Mouse (Mus musculus): ENCODE measurements around the gene Lias. TPM values are rescaled to one million over a fixed set of nuclear protein-coding genes. Genes with fewer than 3 reads are reported as not detected.
A peak's percentile ranks its signal among the peaks of the same experiment; 100 is the strongest.

The Lias gene
- polyA plus RNA-seq, 1 experiment, result 8.4 TPM

- Histone ChIP-seq H3K27ac (ENCODE audit: insufficient read depth, low read depth, low read length) (no peak overlapping the region), H3K36me3 (ENCODE audit: control insufficient read depth, insufficient read depth, low read length) (peaks cover 51% of the 10 kb centered on the region), H3K27me3 (ENCODE audit: control insufficient read depth, insufficient read depth, low read length) (no peaks in the 10 kb centered on the region), H3K4me1 (ENCODE audit: control insufficient read depth, insufficient read depth, insufficient read length, low read length) (no peaks in the 10 kb centered on the region), H3K4me3 (ENCODE audit: low read depth, low read length) (no peak overlapping the region)
- 12% methylated on average over 2 of the region's 2 CpGs for WGBS
- TF ChIP-seq POLR2A (IDR thresholded peaks at IDR 0.05; ENCODE audit: low read depth, low read length) (no peak), CTCF (IDR thresholded peaks at IDR 0.05; ENCODE audit: extremely low read depth, insufficient read length, insufficient replicate concordance, low read depth, low read length) (peak; percentile 75; the same call in 1 of the 2 replicates)
Measured at GRCm38 (mm10) chr5:65401251-65401994, 10.1 kb downstream of the Lias start.

GRCm38 (mm10) chr5:65407989-65408388 lies 16.7 kb downstream of the Lias start:
- WGBS, result 92% methylated on average over 12 of the region's 12 CpGs
- peaks cover 37% of the 10 kb centered on the region for H3K36me3 ChIP-seq (ENCODE audit: control insufficient read depth, insufficient read depth, low read length)
- no peak for TF ChIP-seq POLR2A (IDR thresholded peaks at IDR 0.05; ENCODE audit: low read depth, low read length)
- no peak overlapping the region for H3K4me3 ChIP-seq (ENCODE audit: low read depth, low read length)
- H3K4me1 ChIP-seq (ENCODE audit: control insufficient read depth, insufficient read depth, insufficient read length, low read length), result no peaks in the 10 kb centered on the region
- H3K27ac ChIP-seq (ENCODE audit: insufficient read depth, low read depth, low read length), result no peak overlapping the region
- H3K27me3 ChIP-seq (ENCODE audit: control insufficient read depth, insufficient read depth, low read length), result no peaks in the 10 kb centered on the region

- no peak for TF ChIP-seq CTCF (IDR thresholded peaks at IDR 0.05; ENCODE audit: extremely low read depth, insufficient read length, insufficient replicate concordance, low read depth, low read length)
- TF ChIP-seq POLR2A (IDR thresholded peaks at IDR 0.05; ENCODE audit: low read depth, low read length), result no peak
- 73% methylated on average over 26 of the region's 26 CpGs for WGBS
- peaks cover 47% of the 10 kb centered on the region for H3K36me3 ChIP-seq (ENCODE audit: control insufficient read depth, insufficient read depth, low read length)
- H3K27me3 ChIP-seq (ENCODE audit: control insufficient read depth, insufficient read depth, low read length), result no peaks in the 10 kb centered on the region
- no peak overlapping the region for H3K4me3 ChIP-seq (ENCODE audit: low read depth, low read length)
- H3K27ac ChIP-seq (ENCODE audit: insufficient read depth, low read depth, low read length), result peak overlapping the region; percentile 3; the same call in 1 of the 2 replicates
- H3K4me1 ChIP-seq (ENCODE audit: control insufficient read depth, insufficient read depth, insufficient read length, low read length), result peaks cover 8% of the 10 kb centered on the region; the same call in 1 of the 2 replicates
Measured at GRCm38 (mm10) chr5:65415653-65416458, 24.6 kb downstream of the Lias start.

- 88% methylated on average over 10 of the region's 10 CpGs for WGBS
- TF ChIP-seq POLR2A (IDR thresholded peaks at IDR 0.05; ENCODE audit: low read depth, low read length) (no peak), CTCF (IDR thresholded peaks at IDR 0.05; ENCODE audit: extremely low read depth, insufficient read length, insufficient replicate concordance, low read depth, low read length) (no peak)
- H3K27me3 ChIP-seq (ENCODE audit: control insufficient read depth, insufficient read depth, low read length), result no peaks in the 10 kb centered on the region
- H3K36me3 ChIP-seq (ENCODE audit: control insufficient read depth, insufficient read depth, low read length), result peaks cover 55% of the 10 kb centered on the region
- H3K4me3 ChIP-seq (ENCODE audit: low read depth, low read length), result no peak overlapping the region
- H3K27ac ChIP-seq (ENCODE audit: insufficient read depth, low read depth, low read length), result no peak overlapping the region
- H3K4me1 ChIP-seq (ENCODE audit: control insufficient read depth, insufficient read depth, insufficient read length, low read length), result peaks cover 17% of the 10 kb centered on the region; the same call in 1 of the 2 replicates
Measured at GRCm38 (mm10) chr5:65419136-65419535, 27.8 kb downstream of the Lias start.

- H3K36me3 ChIP-seq (ENCODE audit: control insufficient read depth, insufficient read depth, low read length), result peaks cover 50% of the 10 kb centered on the region
Measured at GRCm38 (mm10) chr5:65420822-65421221, 29.5 kb downstream of the Lias start.

GRCm38 (mm10) chr5:65422803-65423202 lies 31.5 kb downstream of the Lias start:
- H3K4me1 ChIP-seq (ENCODE audit: control insufficient read depth, insufficient read depth, insufficient read length, low read length), result peaks cover 32% of the 10 kb centered on the region; the same call in 1 of the 2 replicates
- no peaks in the 10 kb centered on the region for H3K27me3 ChIP-seq (ENCODE audit: control insufficient read depth, insufficient read depth, low read length)
- TF ChIP-seq POLR2A (IDR thresholded peaks at IDR 0.05; ENCODE audit: low read depth, low read length) (no peak), CTCF (IDR thresholded peaks at IDR 0.05; ENCODE audit: extremely low read depth, insufficient read length, insufficient replicate concordance, low read depth, low read length) (no peak)
- WGBS, result 95% methylated on average over 8 of the region's 8 CpGs
- H3K27ac ChIP-seq (ENCODE audit: insufficient read depth, low read depth, low read length), result no peak overlapping the region
- peaks cover 37% of the 10 kb centered on the region for H3K36me3 ChIP-seq (ENCODE audit: control insufficient read depth, insufficient read depth, low read length)
- H3K4me3 ChIP-seq (ENCODE audit: low read depth, low read length), result no peak overlapping the region

More at GRCm38 (mm10) chr5:65420822-65421221, 29.5 kb downstream of the Lias start:
- H3K27ac ChIP-seq (ENCODE audit: insufficient read depth, low read depth, low read length), result peak overlapping the region; percentile 92
- no peaks in the 10 kb centered on the region for H3K27me3 ChIP-seq (ENCODE audit: control insufficient read depth, insufficient read depth, low read length)
- peaks cover 23% of the 10 kb centered on the region; the same call in 1 of the 2 replicates for H3K4me1 ChIP-seq (ENCODE audit: control insufficient read depth, insufficient read depth, insufficient read length, low read length)
- 24% methylated on average over 6 of the region's 6 CpGs for WGBS
- H3K4me3 ChIP-seq (ENCODE audit: low read depth, low read length), result no peak overlapping the region
- TF ChIP-seq CTCF (IDR thresholded peaks at IDR 0.05; ENCODE audit: extremely low read depth, insufficient read length, insufficient replicate concordance, low read depth, low read length) (no peak), POLR2A (IDR thresholded peaks at IDR 0.05; ENCODE audit: low read depth, low read length) (no peak)

GRCm38 (mm10) chr5:65424215-65424614 lies 32.9 kb downstream of the Lias start:
- TF ChIP-seq CTCF (IDR thresholded peaks at IDR 0.05; ENCODE audit: extremely low read depth, insufficient read length, insufficient replicate concordance, low read depth, low read length), result no peak
- TF ChIP-seq POLR2A (IDR thresholded peaks at IDR 0.05; ENCODE audit: low read depth, low read length), result peak; percentile 25; the same call in 1 of the 2 replicates
- Histone ChIP-seq H3K4me1 (ENCODE audit: control insufficient read depth, insufficient read depth, insufficient read length, low read length) (peaks cover 40% of the 10 kb centered on the region; the same call in 1 of the 2 replicates), H3K36me3 (ENCODE audit: control insufficient read depth, insufficient read depth, low read length) (peaks cover 29% of the 10 kb centered on the region), H3K27me3 (ENCODE audit: control insufficient read depth, insufficient read depth, low read length) (no peaks in the 10 kb centered on the region), H3K4me3 (ENCODE audit: low read depth, low read length) (no peak overlapping the region), H3K27ac (ENCODE audit: insufficient read depth, low read depth, low read length) (peak overlapping the region; percentile 81; the same call in 1 of the 2 replicates)
- 34% methylated on average over 6 of the region's 6 CpGs for WGBS
